Mouse (Mus musculus): ENCODE results near the gene Tmem258.

Tmem258 gene

DNA sequence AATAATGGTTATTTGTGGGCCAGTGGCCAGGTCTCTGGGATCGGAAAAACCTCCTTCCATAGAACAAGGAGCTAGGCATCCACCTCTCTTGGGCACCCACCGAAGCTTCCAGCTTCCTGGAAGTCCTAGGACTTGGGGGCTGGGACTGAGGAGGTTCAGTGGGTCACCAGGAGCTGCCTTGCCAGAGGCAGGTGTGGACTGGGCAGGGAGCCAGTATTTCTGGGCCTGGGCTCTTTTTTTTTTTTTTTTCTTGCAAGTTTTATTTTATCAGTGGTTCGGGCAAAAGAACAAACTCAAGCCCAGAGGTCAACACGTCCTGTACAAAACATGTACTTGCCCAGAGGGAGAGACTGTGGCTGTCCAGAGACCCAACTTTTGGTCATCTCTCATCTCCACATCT lies 22.0 kb downstream of the Tmem258 start:
- ChIA-PET CTCF (interaction anchor here in 2 of 4 experiments (0.7 to 1.0 kb wide), 2 partner anchors 15 to 27 kb away, joined by 3 to 8 read pairs; no protein-coding TSS in a partner anchor), POLR2A (interaction anchor here in 1 of 4 experiments (2.1 kb wide), 1 partner anchor 11 kb away, joined by 6 read pairs; no protein-coding TSS in a partner anchor)

DNA sequence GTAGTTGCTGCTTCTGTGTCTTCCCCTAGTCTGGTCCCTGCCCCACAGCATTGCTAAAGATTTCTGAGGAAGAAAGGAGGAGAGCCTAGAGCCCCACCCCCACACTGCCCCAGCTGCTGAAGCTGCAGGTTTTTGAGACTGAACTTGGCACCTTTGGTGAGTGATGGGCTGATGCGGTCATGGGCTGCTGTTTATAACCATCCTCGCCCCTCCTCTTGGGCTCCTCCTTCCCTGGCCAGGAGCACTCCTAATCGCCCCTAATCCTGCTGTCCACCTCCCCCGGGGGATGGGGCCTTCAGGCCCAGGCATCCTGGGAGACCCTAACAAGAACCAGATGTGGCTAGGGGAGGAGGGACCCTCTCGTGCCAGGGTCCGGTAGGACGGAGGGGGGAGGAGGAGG lies 27.2 kb downstream of the Tmem258 start:
- CTCF ChIA-PET: interaction anchor here in 3 of 4 experiments (1.2 to 1.8 kb wide), 4 partner anchors 12 to 13 kb away, joined by 4 to 7 read pairs (median 6); no protein-coding TSS in a partner anchor
- POLR2A ChIA-PET: interaction anchor here in 2 of 4 experiments (0.5 to 2.4 kb wide), 5 partner anchors 9 to 231 kb away, joined by 3 to 10 read pairs (median 3); no protein-coding TSS in a partner anchor

DNA sequence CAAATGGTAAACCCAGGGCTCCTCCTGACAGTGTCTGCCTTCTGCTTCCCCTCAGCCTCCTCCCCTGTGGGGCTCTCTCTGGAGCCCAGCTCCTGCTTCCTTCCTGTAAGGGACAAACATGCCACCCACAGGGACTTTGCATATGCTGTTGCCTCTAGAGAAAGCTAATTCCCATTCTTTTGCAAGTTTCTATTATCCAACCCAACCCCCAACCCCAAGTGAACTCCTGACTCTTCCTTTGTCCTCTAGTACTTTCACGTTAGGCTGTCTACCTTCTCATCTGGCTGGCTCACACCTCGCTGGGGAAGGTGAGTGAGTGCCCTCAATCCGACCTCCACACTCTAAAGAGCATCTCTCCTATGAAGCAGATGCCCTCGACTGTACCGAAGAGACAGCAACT lies 28.1 kb downstream of the Tmem258 start:
- POLR2A ChIA-PET: interaction anchor here in 3 of 4 experiments (0.5 to 2.6 kb wide), 10 partner anchors 10 to 239 kb away, joined by 3 to 12 read pairs (median 3); partner anchors contain the start of gene Fads1 (in 2 of the 3)
- CTCF ChIA-PET: interaction anchor here (0.7 to 1.8 kb wide), 8 partner anchors 9 to 36 kb away, joined by 3 to 7 read pairs (median 4); partner anchors contain the start of gene Myrf (in 1 of the 4)

DNA sequence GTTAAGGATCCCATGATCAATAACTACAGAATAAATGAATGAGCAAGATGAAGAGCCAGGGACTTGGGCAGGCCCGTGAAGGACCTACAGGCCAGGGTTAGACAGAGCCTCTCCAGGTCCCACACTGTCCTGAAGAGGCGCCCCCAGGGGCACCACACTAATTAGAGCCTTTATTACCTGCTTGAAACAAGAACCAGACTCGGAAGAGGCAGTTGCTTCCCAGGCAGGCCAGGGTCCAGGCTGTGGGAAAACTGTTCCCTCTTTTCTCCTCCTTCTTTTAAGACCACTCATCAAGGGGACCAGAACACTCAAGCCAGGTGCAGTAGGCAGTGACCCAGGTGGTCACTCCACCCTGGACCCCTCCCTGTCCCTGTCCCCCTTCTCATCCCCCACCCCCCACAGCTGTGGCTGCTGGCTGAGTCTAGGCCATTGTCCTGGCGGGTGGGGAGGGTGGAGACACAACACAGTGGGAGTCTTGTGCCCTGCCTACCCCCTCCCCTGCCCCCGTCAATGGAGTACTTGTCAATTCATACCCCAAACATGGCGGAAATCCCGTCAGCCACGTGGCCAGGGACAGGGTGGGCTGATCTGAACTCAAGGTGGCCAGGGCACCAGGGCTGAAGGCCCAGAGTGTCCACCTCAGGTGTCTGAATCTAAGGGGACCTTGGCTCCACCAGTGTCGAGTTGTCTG lies 28.7 kb downstream of the Tmem258 start:
- ChIA-PET POLR2A (interaction anchor here in 3 of 4 experiments (0.9 to 2.6 kb wide), 11 partner anchors 8 to 239 kb away, joined by 3 to 12 read pairs (median 4); partner anchors contain the start of genes Fads1 (in 1 of the 3), Fen1 (in 1 of the 3) and Tmem258 (in 1 of the 3)), CTCF (interaction anchor here in 3 of 4 experiments (0.6 to 2.4 kb wide), 12 partner anchors 9 to 288 kb away, joined by 3 to 17 read pairs (median 4); no protein-coding TSS in a partner anchor)

DNA sequence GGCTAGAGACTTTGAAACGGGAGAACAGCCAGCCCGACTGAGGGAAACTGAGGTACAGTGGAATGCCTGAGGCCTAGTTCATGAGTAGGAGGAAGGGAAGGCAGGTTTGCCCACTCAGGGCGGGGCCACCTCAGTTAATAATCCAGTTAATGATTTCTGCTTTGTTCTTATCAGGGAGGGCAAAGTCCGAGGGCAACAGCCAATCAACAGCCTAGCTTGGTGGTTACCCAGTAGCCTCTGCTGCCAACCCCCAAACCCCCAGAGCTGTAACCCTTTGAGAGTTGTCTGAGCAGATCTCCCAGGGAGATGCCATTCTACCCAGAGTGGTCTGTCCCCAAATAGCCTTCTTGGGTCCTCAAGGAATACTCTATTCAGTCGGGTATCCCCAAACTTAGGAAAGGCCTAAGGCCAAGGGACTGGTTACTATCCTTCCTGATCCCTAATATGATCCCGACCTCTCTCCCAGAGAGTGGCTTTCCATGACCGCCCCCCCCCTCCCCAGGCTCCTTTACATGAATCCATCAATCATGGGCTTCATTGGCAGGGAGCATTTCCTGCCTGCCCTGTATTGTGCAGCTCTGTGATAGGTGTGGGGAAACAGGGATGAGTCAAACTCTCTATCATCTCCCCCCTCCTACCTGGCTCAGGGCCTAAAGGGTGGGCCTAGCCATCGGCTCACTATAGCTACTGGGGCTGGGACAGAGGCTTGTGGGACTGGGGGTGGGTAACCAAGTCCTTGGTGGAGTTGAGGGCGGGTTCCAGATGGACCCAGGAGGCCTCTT lies 32.2 kb downstream of the Tmem258 start:
- CTCF ChIA-PET: interaction anchor here in 3 of 4 experiments (0.5 to 1.2 kb wide), 11 partner anchors 12 to 249 kb away, joined by 3 to 6 read pairs (median 3); no protein-coding TSS in a partner anchor
- POLR2A ChIA-PET: interaction anchor here in 1 of 4 experiments (0.7 to 0.9 kb wide), 2 partner anchors 34 to 39 kb away, joined by 3 read pairs; no protein-coding TSS in a partner anchor

DNA sequence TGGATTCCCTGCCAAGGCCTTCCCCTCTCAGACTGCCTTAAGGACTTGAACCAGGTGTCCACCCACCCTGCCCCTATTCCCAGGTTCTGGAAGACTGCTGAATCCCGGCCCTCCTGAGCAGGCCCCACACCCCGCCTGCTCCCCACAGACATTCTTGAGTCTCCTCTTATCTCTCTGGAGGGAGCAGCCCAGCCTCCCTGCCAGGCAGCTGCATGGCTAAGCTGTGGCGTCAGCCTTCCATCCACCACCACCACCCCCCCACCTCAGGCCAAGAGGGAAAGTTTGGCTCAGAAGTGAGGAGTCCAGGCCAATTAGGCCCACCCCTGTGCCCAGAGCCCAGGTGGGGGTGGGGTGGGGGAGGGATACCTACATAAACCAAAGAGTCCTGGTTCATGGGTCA lies 34.7 kb downstream of the Tmem258 start:
- CTCF ChIA-PET: interaction anchor here in 2 of 4 experiments (1.5 to 1.8 kb wide), 2 partner anchors 19 kb away, joined by 6 to 10 read pairs; no protein-coding TSS in a partner anchor

DNA sequence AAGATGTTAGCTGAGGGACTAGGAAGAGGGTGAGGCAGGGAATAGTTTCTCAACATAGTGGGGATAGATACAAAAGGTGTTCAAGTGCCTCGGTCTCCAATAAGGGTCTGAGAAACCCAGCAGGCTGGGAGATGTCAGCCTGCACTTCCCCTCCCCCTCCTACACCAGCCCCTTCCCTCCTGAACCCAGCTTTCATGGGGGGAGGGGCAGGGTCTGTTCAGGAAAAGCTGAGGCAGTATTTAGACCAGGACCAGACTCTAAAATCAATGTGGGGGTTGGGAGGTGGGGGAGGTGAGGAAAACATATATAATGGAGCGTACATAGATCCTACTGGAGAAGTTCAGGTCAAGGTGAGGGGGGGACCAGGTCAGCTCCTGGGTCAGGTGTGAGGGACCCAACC lies 35.6 kb downstream of the Tmem258 start:
- ChIA-PET CTCF (interaction anchor here in 3 of 4 experiments (0.5 to 1.8 kb wide), 8 partner anchors 12 to 1035 kb away, joined by 3 to 10 read pairs (median 4); no protein-coding TSS in a partner anchor), POLR2A (interaction anchor here in 3 of 4 experiments (0.7 to 1.6 kb wide), 4 partner anchors 13 to 367 kb away, joined by 3 to 9 read pairs (median 3); no protein-coding TSS in a partner anchor)

More for the DNA sequence above, 34.7 kb downstream of the Tmem258 start:
- POLR2A ChIA-PET: no interaction called here

DNA sequence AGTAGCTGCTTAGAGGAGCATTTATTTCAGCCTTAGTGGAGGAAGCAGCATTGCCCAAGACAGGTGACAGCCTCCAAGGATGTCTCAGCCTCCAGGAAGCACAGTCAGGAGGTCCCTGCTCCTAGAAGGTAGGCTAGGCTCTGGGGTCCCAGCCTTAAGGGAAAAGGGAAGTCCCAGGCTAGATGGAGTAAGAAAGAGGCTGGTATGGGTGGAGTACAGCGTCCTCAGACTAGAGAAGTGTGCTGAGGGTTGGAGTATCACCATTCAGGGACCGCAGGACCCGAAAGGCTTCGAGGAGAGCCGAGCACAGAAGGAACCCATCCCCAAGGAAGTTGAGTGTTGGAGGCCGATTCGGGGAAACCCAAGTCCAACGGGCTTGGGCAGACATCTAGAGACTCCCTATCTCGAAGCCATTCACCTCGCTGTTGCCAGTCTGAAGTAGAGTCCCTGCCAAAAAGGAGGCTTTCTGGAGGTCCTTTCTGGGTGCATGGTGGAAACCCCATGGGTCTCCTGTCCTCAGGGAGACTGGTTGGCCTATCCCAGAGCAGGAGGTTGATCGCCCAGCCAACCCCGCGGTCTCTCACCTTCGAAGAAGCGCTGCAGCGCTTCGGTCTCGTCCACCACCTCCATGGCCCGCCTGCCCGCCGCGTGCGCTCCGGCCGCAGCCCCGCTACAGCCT lies 36.3 kb downstream of the Tmem258 start:
- ChIA-PET POLR2A (interaction anchor here in 2 of 4 experiments (1.1 to 1.7 kb wide), 6 partner anchors 12 to 37 kb away, joined by 3 to 5 read pairs (median 4); partner anchors contain the start of gene Tmem258 (in 1 of the 2)), CTCF (interaction anchor here in 2 of 4 experiments (0.8 to 2.5 kb wide), 19 partner anchors 11 to 247 kb away, joined by 3 to 10 read pairs (median 5); partner anchors contain the start of gene Fads1 (in 1 of the 2))

DNA sequence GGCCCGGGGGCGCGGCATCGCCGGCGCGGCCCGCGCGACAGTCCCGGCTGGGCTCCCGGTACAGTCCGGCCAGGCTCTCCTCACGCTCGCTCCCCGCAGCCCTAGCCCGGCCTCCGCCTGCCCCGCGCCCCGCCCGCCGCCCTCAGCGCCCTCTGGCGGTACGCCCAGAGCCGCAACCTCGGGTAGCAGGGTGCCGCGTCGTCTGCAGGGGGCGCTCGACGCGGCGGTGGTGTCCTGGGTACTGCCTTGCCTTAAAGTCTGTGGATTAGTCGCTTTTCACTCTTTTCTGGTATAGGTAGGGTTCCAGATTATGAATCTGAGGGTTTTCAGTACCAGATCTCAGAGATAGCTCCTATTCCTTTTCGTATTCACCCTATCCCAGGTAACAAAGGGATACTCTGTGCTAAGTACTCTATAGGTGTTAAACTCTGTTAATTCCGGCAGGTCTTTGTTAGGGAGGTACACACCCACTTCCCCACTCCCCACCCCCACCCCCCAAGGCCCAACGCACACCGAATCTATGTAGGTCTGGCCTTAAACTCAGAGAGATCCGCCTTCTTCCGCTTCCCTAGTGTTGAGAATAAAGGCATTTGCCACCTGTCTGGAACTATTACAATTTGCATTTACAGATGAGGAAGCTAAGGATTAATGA lies 37.0 kb downstream of the Tmem258 start, which contains the start of gene Myrf:
Myrf (minus strand) TSS at position 95 of the 652 bp plus-strand sequence.
- POLR2A ChIA-PET: interaction anchor here in 3 of 4 experiments (0.6 to 1.7 kb wide), 10 partner anchors 13 to 331 kb away, joined by 3 to 8 read pairs (median 4); partner anchors contain the start of gene Tmem258 (in 1 of the 3)
- CTCF ChIA-PET: interaction anchor here (0.6 to 4.2 kb wide), 37 partner anchors 9 to 708 kb away, joined by 3 to 47 read pairs (median 3); partner anchors contain the start of genes Ccdc86 (in 1 of the 4) and Fads1 (in 1 of the 4)

DNA sequence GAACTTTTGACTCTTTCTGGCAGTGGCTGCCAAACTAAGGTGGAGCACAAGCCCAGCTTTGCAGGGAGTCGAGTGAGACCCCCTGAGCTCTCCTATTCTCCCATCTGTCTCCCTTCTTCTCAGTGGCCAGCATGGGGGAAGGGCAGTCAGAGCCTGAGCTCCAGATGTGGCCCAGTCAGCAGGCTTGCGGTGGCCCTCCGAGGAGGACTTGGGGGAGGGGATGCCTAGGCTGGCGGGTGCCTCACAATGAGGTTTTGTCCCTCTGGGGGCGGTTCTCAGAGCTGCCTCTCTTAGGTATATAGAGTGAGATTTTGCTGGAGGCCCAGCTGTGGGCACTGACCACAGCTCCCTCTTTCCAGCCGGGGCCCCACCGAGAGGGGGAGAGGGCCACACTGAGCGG lies 39.1 kb downstream of the Tmem258 start:
- CTCF ChIA-PET: interaction anchor here (0.5 to 4.2 kb wide), 22 partner anchors 9 to 1525 kb away, joined by 3 to 47 read pairs (median 4); partner anchors contain the start of genes Fen1 (in 1 of the 4) and Tmem258 (in 1 of the 4)

DNA sequence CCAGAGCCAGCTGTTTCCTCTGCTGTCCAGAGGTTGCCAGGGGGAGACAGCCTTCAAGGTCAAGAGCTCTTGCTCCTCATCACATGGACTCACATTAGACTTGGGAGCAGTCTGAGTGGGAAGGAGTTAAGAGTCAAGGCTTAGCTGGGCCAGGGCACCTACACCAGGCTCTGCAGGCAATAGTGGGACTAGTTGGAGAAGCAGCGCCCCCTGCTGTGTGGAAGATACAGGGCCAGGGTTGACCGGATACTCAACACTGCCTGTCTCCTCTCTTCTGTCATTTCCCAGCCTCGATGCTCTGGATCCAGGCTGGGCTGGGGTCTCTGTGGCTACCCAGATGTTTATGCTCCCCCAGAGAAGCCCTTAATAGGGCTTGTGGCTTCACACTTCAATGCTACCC lies 40.4 kb downstream of the Tmem258 start:
- ChIA-PET POLR2A (interaction anchor here in 1 of 4 experiments (0.9 kb wide), 1 partner anchor 75 kb away, joined by 3 read pairs; no protein-coding TSS in a partner anchor), CTCF (interaction anchor here (0.5 to 4.2 kb wide), 26 partner anchors 9 to 251 kb away, joined by 3 to 47 read pairs (median 4); no protein-coding TSS in a partner anchor)

More for the DNA sequence above, 39.1 kb downstream of the Tmem258 start:
- POLR2A ChIA-PET: interaction anchor here in 3 of 4 experiments (0.5 to 0.9 kb wide), 4 partner anchors 13 to 35 kb away, joined by 3 read pairs; no protein-coding TSS in a partner anchor

DNA sequence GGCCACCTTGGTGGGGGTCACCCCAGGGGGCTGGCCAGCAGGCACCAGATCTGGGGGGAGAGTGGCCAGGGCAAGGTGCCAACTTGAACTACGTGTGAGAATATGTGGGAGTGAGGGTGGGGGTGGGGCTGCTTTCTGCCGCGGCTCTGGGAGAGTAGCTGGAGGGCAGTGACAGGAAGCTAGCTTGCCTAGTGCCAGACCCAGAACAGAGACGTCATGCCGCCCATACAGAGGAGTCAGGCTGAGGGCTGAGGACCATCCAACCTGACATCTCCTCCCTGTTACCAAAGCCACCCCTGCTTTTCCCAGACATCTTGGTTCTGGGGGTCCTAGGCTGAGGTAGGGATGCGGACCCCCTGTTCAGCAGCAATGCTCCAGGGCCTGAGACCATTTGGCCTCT lies 43.4 kb downstream of the Tmem258 start:
- CTCF ChIA-PET: interaction anchor here in 3 of 4 experiments (0.6 to 1.4 kb wide), 5 partner anchors 12 to 364 kb away, joined by 4 to 5 read pairs (median 4); no protein-coding TSS in a partner anchor
- POLR2A ChIA-PET: no interaction called here

DNA sequence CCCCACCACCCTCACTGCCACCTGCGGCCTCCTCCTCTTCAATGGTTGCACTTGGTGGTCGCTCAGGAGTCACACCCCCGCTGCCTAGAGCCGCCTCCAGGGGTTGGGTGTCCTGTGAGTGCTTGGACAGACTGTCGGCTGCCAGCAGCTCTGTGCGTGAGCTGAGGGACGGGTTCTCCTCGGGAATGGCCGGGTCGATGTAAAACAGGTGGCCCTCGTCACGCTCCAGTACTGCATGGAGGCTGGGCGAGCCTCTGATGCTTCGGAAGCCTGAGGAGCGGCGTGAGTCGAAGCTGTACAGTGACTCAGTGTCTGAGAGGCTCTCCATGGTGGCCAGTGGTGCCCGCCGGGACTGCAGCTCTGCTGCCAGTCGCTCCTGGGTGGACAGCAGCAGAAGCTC lies 44.3 kb downstream of the Tmem258 start:
- ChIA-PET POLR2A (no interaction called here), CTCF (interaction anchor here (0.8 to 2.2 kb wide), 9 partner anchors 10 to 365 kb away, joined by 3 to 10 read pairs (median 4); no protein-coding TSS in a partner anchor)
